Mouse (Mus musculus) MEL (cell line): ENCODE data around the gene Arid1a.

Experiments used
- CHD2 ChIP-seq: IDR thresholded peaks from 2 replicates; pipeline ENCODE4 v1.6.1; 2011; ENCODE audit warnings: low read length, improper control_type of control experiment
- CTCF ChIP-seq, 3 experiments: IDR thresholded peaks in 2 of 3; conservative IDR thresholded peaks in 1 of 3; 2 replicates each; pipeline ENCODE4 v1.5.1; 2011 to 2012; ENCODE audit warnings: low read length in 3 of 3, low read depth in 2 of 3, mild to moderate bottlenecking in 2 of 3, improper control_type of control experiment in 1 of 3, inconsistent platforms in 1 of 3, mixed read lengths in 1 of 3, moderate library complexity in 1 of 3; ENCODE audit not compliant: control insufficient read depth in 1 of 3, insufficient read depth in 1 of 3, poor library complexity in 1 of 3, severe bottlenecking in 1 of 3
- E2F4 ChIP-seq: IDR thresholded peaks from 2 replicates; pipeline ENCODE4 v1.6.1; 2011; ENCODE audit warnings: low read depth, low read length, improper control_type of control experiment, borderline replicate concordance
- GATA1 ChIP-seq: IDR thresholded peaks from 2 replicates; pipeline ENCODE4 v1.6.1; 2011; ENCODE audit warnings: low read depth, low read length, improper control_type of control experiment
- MAZ ChIP-seq: IDR thresholded peaks from 2 replicates; pipeline ENCODE4 v1.6.1; 2012; ENCODE audit warnings: low read depth, mild to moderate bottlenecking, inconsistent platforms, low read length, improper control_type of control experiment
- NELFE ChIP-seq: IDR thresholded peaks from 2 replicates; pipeline ENCODE4 v1.6.1; 2011; ENCODE audit warnings: low read depth, low read length, improper control_type of control experiment
- POLR2A ChIP-seq, 2 experiments: IDR thresholded peaks; 2 replicates each; pipeline ENCODE4 v1.6.1; 2011 to 2012; ENCODE audit warnings: low read length in 2 of 2, mild to moderate bottlenecking in 2 of 2, control low read depth in 1 of 2, improper control_type of control experiment in 1 of 2, low read depth in 1 of 2, moderate library complexity in 1 of 2; ENCODE audit not compliant: control insufficient read depth in 1 of 2, insufficient read depth in 1 of 2, poor library complexity in 1 of 2
- SIN3A ChIP-seq: IDR thresholded peaks from 2 replicates; pipeline ENCODE4 v1.6.1; 2012; ENCODE audit warnings: low read length, improper control_type of control experiment, inconsistent platforms
- TCF12 ChIP-seq: IDR thresholded peaks from 2 replicates; pipeline ENCODE4 v1.6.1; 2014; ENCODE audit warnings: low read depth, mild to moderate bottlenecking, inconsistent platforms, low read length, improper control_type of control experiment, moderate library complexity

DNA sequence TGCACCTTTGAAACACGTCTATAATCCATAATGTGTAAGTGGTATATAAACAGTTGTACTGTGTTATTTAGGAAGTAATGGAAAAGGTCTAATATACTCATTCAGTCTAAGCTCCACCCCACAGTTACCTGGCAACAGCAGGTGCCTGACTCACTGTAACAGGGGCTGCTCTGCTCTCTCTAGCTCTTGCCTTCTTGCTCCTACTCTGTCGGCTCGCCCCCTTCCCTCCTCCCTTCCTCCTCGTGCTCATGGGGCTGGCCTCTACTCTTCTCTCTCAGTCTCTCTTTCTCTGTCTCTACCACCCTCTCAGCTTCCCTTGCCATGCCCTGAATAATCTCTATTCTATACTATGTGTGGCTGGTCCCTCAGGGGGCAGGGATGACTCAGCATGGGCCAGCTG lies 99.6 kb downstream of the Arid1a start:
- TF ChIP-seq CTCF (IDR thresholded peaks at IDR 0.05 in 2 of 3, conservative IDR thresholded peaks at IDR 0.05 in 1 of 3; ENCODE audit: control insufficient read depth in 1 of 3, insufficient read depth in 1 of 3, low read depth in 2 of 3, low read length in 3 of 3, poor library complexity in 1 of 3, severe bottlenecking in 1 of 3) = no peak
- no peak for TF ChIP-seq SIN3A
- TF ChIP-seq POLR2A (IDR thresholded peaks at IDR 0.05; ENCODE audit: control insufficient read depth in 1 of 2, insufficient read depth in 1 of 2, low read depth in 1 of 2, low read length in 2 of 2, poor library complexity in 1 of 2) = no peak
- TF ChIP-seq GATA1 = no peak
- TF ChIP-seq E2F4 = no peak
- no peak for TF ChIP-seq NELFE
- TF ChIP-seq CHD2 = no peak
- no peak for TF ChIP-seq TCF12
- TF ChIP-seq MAZ = no peak
